Mouse (Mus musculus) CH12.LX (cell line): ENCODE results near the gene Lrp5.

ENCODE experiments used
- CTCF ChIP-seq, 2 experiments: IDR thresholded peaks in 1 of 2; conservative IDR thresholded peaks in 1 of 2; 2 replicates each; pipeline ENCODE4 v1.5.1; 2011 to 2012; ENCODE audit warnings: low read depth in 2 of 2, low read length in 2 of 2, improper control_type of control experiment in 1 of 2, inconsistent platforms in 1 of 2, mild to moderate bottlenecking in 1 of 2, moderate library complexity in 1 of 2
- E2F4 ChIP-seq: IDR thresholded peaks from 2 replicates; pipeline ENCODE4 v1.6.1; 2011; ENCODE audit warnings: low read depth, low read length, improper control_type of control experiment; ENCODE audit not compliant: insufficient replicate concordance
- ELF1 ChIP-seq: IDR thresholded peaks from 2 replicates; pipeline ENCODE4 v1.6.1; 2014; ENCODE audit warnings: low read depth, mild to moderate bottlenecking, inconsistent platforms, low read length, improper control_type of control experiment
- EP300 ChIP-seq: IDR thresholded peaks from 2 replicates; pipeline ENCODE4 v1.6.1; 2011; ENCODE audit warnings: low read length, improper control_type of control experiment
- MXI1 ChIP-seq: IDR thresholded peaks from 2 replicates; pipeline ENCODE4 v1.6.1; 2011; ENCODE audit warnings: mild to moderate bottlenecking, low read depth, low read length, improper control_type of control experiment
- POLR2A ChIP-seq: IDR thresholded peaks from 2 replicates; pipeline ENCODE4 v1.6.1; 2011; ENCODE audit warnings: low read depth, mild to moderate bottlenecking, improper control_type of control experiment, low read length

GRCm38 (mm10) chr19:3609826-3610225 is 76.5 kb downstream of the Lrp5 start:
- TF ChIP-seq ELF1 (no peak), POLR2A (no peak), EP300 (no peak), CTCF (conservative IDR thresholded peaks at IDR 0.05 in 1 of 2, IDR thresholded peaks at IDR 0.05 in 1 of 2; ENCODE audit: low read depth in 2 of 2, low read length in 2 of 2) (no peak), E2F4 (no peak), MXI1 (no peak)
